Mouse (Mus musculus): ENCODE measurements around the gene Usp5.
"Not testable (repeated sequence)": the region's sequence is repeated elsewhere in the genome, so short reads cannot be mapped to it uniquely, and the experiment has no call there.

GRCm38 (mm10) chr6:124831199-124831598 lies 1.9 kb upstream of the Usp5 start:
- not testable (repeated sequence) for TF ChIP-seq GATA1 (IDR thresholded peaks at IDR 0.05; ENCODE audit: borderline replicate concordance, low read length); FLI1 (IDR thresholded peaks at IDR 0.05; ENCODE audit: low read length)
